Mouse (Mus musculus): ENCODE data around the gene Zfp526.
A peak's percentile ranks its signal among the peaks of the same experiment; 100 is the strongest.

Zfp526 gene

GRCm38 (mm10) chr7:25266180-25266962 lies 45.1 kb downstream of the Zfp526 start:
- no peak for DNase-seq (ENCODE audit: extremely low read depth, low read depth)

- peak; percentile 99 for DNase-seq (ENCODE audit: extremely low read depth, low read depth)
These were observed 46.1 kb downstream of the Zfp526 start, which contains the start of gene Cic for GRCm38 (mm10) chr7:25267301-25267750. Gene Cic, plus strand, starts transcription at chr7:25267704.

- peak; percentile 100 for DNase-seq (ENCODE audit: extremely low read depth, low read depth)
These were observed 46.7 kb downstream of the Zfp526 start for GRCm38 (mm10) chr7:25267751-25268463.

- no peak for DNase-seq (ENCODE audit: extremely low read depth, low read depth)
These were observed 47.4 kb downstream of the Zfp526 start for GRCm38 (mm10) chr7:25268588-25268987.

- no peak for DNase-seq (ENCODE audit: extremely low read depth, low read depth)
These were observed 47.8 kb downstream of the Zfp526 start for GRCm38 (mm10) chr7:25269029-25269428.

GRCm38 (mm10) chr7:25269545-25270271 lies 48.5 kb downstream of the Zfp526 start:
- DNase-seq (ENCODE audit: extremely low read depth, low read depth), result no peak

- no peak for DNase-seq (ENCODE audit: extremely low read depth, low read depth)
These were observed 49.7 kb downstream of the Zfp526 start for GRCm38 (mm10) chr7:25270652-25271633.

- DNase-seq (ENCODE audit: extremely low read depth, low read depth), result no peak
These were observed 50.6 kb downstream of the Zfp526 start for GRCm38 (mm10) chr7:25271651-25272444.

GRCm38 (mm10) chr7:25272445-25273258 lies 51.4 kb downstream of the Zfp526 start:
- no peak for DNase-seq (ENCODE audit: extremely low read depth, low read depth)

- DNase-seq (ENCODE audit: extremely low read depth, low read depth), result no peak
These were observed 52.3 kb downstream of the Zfp526 start for GRCm38 (mm10) chr7:25273259-25274241.

- no peak for DNase-seq (ENCODE audit: extremely low read depth, low read depth)
These were observed 53.3 kb downstream of the Zfp526 start for GRCm38 (mm10) chr7:25274571-25274970.

- DNase-seq (ENCODE audit: extremely low read depth, low read depth), result no peak
These were observed 53.8 kb downstream of the Zfp526 start for GRCm38 (mm10) chr7:25274996-25275395.

GRCm38 (mm10) chr7:25275555-25276298 lies 54.5 kb downstream of the Zfp526 start:
- no peak for DNase-seq (ENCODE audit: extremely low read depth, low read depth)
